Mouse (Mus musculus): ENCODE data around the gene Ccdc137.
A peak's percentile ranks its signal among the peaks of the same experiment; 100 is the strongest.
"Not testable (repeated sequence)": the region's sequence is repeated elsewhere in the genome, so short reads cannot be mapped to it uniquely, and the experiment has no call there.

Ccdc137 gene

DNA sequence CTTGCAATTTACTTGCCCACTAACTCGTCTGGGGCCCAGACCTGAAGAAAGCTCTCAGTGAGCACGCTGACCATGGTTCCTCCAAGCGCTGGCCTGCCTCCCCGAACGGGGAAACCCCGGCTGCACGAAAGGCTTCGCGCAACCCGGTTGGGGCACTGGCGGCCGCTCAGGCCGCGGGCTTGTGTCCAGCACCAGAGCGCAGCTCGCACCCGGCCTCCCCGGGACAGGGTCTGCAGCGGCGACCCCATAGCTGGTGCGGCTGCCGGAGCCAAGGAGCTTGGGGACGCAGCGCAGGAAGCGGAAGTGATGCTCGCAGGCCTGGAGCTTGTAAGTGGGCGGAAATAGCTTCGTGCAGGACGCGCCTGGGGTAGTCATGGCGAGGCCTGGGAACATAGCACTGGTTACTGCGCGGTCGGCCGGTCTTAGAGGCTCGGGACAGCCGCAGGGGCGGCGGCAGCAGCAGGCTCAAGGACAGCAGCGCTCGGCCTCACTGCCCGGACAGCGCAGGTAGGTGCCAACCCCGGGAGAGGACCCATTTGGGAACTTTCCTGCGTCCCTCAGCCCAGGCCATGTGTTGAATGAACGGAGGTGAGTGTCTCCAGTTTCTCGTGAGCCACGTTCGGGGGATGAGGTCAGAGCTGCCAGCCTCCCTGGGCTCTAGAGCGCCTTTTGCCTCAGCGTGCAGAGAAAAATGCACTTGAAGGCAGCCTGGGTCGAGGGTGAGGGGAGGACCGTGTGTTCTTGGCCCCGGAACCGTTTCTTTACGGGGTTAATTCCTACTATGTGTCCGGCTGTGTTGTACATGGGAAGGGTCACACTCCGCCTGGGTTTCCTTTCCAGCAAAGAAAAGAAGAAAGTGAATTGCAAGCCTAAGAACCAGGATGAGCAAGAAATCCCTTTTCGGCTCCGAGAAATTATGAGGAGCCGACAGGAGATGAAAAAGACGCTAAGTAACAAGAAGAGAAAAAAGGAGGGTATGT is at the start of gene Ccdc137, which contains the start of gene Oxld1:
TSS of gene Ccdc137 (plus strand) at position 344 of the 980 bp plus-strand sequence.
TSS of gene Oxld1 (minus strand) at position 297 of the 980 bp plus-strand sequence.
- peak; percentile 72 to 75 for DNase-seq

DNA sequence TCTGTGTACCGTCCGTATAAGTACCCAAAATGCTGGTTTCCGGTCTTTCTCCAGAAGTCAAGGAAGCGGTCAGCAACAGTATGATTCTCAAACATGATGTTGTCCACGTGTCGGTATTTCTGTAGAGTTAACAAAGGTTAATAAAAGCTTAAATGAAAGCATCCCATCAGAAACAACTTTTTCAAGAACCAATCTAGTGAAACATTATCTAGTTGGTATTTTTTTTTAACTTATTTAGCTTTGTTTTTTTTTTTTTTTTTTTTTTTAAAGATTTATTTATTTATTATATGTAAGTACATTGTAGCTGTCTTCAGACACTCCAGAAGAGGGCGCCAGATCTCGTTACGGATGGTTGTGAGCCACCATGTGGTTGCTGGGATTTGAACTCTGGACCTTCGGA is 44.3 kb upstream of the Ccdc137 start:
- not testable (repeated sequence) for DNase-seq

DNA sequence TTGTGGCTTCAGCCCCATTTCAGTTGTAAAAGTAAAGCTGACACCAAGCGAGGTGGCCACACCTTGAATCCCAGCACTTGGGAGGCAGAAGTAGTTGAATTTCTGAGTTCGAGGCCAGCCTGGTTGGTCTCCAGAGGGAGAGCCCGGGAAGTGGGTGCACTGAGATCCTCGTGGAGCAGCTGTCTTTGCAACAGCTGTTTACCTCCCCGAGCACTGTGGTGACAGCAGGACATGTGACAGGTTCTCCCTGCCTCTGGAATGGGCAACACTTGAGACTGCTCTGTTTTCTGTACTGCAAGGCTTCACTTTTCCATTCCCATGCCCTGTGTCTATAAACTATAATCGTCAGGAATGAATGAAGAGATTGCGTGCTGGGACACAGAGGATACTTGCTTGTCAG is 40.1 kb upstream of the Ccdc137 start:
- DNase-seq: no peak

DNA sequence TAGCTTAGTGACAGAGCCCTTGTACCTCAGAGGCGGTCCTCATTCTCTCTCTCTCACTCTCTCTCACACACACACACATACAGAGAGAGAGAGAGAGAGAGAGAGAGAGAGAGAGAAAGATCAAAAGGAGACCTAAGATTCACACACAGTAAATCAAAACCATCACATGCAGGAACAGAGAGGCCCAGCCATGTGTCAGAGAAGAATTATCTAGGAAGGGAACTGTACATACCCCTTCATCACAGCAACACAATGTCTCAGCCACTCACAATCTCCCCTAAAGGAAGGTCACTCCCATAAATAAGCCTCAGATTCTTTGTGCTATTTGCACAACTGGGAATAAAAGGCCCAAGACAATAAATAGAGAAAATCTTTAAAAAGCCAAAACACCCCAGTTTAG is 39.3 kb upstream of the Ccdc137 start:
- no peak for DNase-seq

DNA sequence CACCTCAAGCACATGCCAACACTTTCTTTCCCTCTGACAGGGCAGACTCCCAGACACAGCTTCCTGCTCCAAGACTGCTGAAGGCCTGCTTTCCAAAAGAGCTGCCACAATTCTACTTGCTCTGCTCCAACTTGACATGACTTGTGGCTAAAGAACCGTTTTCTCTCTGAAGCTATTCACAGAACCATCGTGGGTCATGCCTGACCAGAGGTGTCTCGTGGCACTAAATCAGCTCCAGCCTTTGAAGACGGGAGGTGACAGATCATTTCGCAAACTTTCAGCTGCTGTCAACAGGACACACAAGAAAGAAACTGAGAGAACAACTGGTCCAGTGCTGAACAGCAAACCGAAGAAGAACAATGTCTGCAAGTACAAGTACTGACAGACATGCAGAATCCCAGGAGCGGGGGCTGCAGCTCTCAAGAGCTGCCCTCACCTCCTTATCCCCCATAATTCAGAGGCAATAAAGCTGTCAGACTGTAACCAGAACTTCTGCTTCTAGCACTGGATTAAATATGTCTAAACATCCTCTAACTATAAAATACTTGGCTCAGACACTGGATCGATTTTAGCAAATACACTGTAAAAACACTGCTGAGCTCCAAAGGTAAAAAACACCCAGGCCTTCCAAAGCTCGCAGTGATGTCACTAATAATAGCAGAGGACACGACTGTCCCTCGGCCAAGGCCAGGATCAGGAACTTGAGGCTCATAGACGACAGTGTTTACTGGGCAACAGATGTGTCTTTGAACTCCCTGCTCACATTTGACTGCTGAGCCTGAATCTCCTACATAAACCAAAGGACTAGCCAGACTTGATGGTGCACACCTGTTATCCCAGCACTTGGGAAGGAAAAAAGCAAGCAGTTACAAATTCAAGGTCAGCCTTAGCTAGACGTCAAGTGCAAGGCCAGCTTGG is 35.0 kb upstream of the Ccdc137 start:
- DNase-seq: no peak

DNA sequence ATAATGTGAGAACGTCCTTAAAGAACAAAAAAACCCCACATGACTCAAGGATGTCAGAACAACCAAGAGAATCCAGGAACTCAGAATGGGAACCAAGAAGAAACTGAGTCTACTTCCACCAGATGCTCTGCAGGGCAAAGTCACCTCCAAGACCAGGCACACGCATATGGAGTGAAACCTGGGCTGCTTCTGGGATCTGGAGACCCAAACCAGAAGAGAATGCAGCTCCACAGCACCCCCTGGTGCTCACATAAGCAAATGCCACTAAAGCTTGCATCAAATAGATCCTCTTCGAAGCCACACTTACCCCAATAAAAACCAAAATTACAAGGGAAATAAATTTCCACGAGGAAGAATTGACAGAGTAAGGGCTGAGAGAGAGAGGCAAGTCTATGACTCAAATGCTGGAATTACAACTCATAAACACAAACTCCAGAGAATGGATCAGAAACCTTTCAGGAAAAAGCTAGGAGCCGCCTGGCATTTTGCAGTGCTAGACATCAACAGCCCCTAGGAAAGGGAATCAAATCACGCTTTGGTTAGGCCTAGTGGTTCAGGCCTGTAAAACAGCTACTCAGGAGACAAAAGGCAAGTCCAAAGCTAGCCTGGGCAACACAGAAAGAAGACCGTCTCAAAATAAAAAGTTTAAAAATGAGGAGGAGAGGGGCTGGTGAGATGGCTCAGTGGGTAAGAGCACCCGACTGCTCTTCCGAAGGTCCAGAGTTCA is 34.2 kb upstream of the Ccdc137 start:
- DNase-seq: peak; percentile 42 to 48

DNA sequence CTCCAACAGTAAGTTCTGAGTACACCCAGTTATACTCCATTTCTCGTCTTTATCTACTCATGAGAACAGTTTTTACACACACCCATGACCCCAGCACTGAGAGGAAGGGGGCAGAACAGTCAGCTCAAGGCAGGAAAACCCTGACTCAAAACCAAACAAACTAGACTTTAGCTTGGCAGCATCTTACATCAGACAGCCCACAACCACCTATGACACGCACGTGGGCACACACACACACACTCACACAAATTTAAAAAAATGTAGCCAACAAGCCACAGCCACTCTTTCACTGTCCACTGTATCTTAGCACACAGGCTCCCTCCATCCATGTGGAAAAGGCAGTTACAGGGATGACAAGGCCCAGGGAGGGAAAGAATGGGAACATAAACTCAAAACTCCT is 31.2 kb upstream of the Ccdc137 start:
- DNase-seq: no peak

DNA sequence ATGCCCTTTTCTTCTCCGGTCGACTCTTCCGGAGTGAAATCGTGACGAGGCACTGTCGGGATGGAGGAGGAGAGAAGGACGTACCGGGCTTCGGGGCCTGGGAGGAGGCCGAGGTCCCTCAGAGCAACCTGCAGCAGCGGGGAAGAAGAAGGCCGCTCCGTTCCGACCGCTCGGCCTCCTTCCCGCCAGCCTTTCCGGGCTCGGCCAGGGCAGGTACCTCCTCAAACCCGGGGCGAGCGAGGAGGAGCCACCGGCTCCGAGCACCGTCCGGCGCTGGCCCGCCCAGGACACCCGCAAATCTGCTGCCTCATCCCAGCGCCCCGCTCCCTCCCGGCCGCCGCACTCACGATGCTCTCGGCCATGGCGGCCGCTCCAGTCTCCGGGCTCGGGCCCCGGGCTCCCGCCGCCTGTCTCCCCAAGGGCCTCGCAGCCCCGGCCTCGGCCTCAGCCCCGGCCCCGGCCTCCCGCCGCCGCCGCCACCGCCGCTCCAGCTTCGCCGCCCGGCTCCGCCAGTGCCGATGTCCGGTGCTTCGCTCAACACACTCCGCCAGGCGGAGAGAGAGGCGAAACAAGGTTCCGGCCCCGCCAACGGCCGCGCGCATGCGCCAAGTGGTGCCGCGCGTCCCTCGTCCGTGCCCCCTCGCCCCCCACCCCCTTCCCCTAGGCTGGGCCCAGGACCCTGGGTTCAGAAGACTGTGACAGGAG is 20.6 kb upstream of the Ccdc137 start, which contains the start of gene Nploc4:
TSS of gene Nploc4 (minus strand) at position 557 of the 705 bp plus-strand sequence.
- peak; percentile 89 to 91 for DNase-seq

DNA sequence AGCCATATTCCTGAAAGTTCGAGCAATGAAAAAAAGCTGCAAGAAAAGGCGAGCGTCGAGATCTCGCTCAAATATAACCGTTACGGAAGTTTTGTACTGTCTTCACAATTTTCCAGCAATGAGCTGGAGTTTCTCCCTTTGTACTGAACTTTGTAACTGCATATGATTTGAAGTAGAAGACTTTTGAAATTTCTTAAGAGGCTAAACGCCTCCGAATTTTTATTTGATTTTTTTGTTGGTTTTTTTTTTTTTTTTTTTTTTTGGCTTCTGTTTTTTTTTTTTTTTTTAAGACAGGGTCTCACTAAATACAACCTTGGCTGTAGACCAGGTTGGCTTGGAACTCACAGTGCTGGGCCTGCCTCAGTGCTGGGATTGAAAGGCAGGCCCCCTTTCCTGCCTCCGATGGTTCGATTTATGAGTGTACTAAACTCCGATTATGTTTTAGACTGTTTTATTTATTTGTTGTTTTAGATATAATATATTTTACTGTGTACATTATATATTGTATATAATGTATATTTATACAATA is 20.0 kb upstream of the Ccdc137 start:
- no peak for DNase-seq

DNA sequence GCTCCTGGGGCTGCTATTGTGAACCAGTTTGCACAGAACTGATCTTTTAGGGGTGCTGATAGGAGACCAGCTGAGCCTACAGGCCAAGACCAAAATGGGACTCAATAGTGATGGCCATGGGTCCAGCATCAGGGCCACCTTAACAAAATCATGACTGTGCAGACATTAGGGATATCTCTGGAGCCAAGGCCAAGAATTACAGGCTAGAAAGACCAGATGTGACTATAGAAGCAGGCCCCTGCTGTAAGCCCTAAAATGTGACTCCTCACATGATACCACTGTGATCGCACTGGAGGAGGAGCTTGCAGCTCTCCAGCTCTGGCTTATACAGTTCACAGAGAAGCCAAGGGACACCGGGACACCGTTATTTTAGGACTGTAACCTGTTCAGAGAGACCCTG is 15.6 kb upstream of the Ccdc137 start, which contains the start of gene Tspan10:
TSS of gene Tspan10 (plus strand) at position 301 of the 400 bp plus-strand sequence.
- no peak for DNase-seq

DNA sequence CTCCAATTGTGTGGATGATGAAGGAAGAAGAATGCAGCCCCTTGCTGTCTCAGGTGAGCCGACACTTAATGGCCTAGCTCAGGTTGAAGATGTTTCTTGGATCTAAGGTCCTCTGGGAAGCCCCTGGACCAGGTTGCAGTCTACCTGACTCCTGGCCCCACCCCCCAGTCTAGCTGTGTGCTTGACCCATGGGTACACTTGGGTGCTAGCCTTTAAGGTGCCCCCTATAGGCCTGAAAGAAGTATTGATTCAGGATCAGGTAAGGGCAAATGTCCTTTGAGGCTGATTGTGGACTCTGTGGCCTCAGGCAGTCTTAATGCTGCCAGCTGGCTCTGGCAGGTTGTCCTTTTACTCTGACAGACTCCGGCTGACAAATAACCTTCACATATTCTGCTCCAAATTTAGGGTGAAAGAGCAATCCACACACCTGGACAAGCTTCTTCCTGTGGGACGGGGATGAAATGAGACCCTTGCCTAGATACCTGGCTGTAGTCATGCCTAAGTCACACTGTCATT is 15.1 kb upstream of the Ccdc137 start:
- DNase-seq: no peak

DNA sequence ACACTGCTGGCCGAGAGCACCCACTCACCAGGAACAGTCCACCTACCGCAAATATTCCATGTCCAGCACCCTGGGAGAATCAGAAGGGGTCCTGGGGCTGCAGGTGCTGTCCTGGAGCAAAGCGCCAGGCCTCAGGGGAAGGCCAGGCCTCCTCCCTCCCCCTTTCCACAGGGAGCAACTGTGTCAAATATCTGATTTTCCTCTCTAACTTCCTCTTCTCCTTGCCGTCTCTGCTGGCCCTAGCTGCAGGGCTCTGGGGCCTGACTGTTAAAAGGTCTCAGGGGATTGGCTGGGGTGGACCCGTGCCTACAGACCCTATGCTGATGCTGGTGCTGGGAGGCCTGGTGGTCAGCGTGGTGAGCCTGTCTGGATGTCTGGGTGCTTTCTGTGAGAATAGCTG is 13.8 kb upstream of the Ccdc137 start:
- DNase-seq: no peak

DNA sequence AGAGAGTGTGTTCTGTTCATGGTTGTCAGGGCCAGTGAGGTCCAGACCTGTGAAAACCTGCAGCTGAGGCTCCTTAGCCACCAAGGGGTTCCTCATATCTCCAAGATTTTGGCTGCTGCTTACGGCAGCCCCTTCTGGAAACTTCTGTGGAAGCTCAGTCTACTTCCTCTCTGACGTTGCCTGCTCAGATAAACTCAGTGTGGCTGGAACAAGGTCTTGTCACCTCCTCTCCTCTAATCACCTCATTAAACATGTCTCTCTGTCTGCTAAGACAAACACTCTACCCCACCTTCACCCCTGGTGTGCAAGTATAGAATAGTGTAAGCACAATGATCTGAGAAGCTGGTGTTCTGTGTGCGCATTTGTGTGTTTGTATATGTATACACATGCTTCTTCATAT is 12.4 kb upstream of the Ccdc137 start:
- DNase-seq: no peak

DNA sequence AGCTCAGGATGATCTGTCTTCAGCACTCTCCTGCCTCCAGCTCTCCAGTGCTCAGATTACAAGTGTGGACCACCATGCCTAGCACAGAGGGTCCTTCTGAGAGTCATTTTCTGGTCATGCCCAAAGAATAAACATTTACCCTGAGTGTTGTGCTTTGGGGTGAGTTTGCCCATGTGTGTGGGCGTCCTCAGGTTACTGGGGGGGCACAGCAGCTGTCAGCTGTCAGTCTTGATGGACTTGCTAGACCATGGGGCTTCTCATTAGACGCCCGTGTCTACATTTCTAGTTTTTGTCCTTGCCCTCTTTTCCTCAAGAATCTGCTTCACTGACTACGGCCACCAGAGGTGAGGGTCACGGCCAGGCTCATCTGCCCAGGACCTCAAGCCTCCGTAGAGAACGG is 10.7 kb upstream of the Ccdc137 start:
- DNase-seq: no peak

DNA sequence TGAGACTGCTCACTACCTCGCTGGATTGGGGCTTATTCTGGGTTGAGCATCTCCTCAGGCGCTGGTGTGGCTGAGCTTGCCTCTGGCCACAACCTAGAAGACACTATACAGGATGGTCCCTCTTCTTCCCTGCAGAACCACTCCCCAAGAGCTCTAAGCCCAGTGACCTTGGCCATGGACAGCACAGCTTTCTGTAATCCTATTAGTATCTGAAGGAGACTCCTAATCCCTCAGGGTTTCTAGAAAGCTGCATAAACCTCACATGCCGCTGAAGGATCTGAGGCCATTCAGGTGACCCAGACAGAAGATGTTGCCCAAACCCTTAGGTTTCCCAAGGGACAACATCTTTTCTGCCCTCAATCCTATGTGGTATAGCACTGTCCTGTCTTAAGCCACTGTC is 5.7 kb upstream of the Ccdc137 start:
- DNase-seq: no peak

DNA sequence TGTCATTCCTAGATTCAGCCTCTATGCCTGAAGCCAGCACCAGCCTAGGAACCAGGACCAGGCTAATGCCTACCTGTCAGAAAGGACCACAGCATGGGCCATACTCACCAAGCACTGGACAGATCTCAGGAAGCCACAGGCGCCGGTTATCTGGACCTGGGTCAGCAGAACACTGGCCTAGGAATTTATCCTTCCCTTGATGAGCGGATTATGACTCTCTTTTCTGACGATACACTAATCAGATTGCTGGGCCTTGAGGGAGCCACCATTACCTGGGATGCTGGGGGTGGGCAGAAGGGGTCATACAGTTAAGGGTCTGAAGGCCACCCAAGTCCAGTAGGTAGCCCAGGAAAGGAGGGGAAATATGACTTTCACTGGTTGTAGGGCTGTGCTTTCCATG is 4.6 kb upstream of the Ccdc137 start, which contains the start of gene Pde6g:
TSS of gene Pde6g (minus strand) at position 195 of the 400 bp plus-strand sequence.
- no peak for DNase-seq

DNA sequence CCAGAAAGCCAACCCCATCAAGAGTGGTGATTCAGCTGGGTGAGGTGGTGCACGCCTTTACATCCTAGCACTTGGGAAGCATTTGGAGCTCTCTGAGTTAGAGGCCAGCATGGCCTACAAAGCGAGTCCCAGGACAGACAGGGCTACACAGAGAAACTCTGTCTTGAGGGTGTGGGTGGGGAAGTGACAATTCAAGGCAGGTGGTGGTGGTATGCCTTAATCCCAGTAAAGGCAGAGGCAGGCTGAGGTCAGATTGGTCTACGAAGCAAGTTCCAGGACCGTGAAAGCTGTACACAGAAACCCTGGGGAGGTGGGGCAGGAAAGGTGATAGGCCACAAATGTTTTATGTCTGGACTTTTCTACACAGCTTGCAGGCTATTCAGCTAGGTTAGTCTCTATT is 3.0 kb upstream of the Ccdc137 start:
- DNase-seq: no peak

DNA sequence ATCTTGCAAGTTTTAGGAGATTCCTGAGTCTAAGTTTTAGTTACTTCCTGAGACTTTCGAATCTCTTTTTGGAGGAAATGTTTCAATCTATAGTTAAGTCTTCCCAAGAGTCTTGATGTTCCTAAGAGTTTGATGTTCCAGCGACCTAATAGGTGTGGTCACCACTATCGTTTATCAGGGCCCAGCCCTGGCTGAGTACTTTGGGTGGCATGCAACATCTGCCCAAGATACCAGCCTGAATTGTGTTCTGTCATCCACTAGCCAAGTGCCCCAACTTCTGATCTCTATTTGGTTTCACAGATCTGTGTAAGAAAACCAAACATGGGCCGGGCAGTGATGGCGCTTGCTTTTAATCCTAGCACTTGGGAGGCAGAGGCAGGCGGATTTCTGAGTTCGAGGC is 2.5 kb upstream of the Ccdc137 start:
- DNase-seq: no peak

DNA sequence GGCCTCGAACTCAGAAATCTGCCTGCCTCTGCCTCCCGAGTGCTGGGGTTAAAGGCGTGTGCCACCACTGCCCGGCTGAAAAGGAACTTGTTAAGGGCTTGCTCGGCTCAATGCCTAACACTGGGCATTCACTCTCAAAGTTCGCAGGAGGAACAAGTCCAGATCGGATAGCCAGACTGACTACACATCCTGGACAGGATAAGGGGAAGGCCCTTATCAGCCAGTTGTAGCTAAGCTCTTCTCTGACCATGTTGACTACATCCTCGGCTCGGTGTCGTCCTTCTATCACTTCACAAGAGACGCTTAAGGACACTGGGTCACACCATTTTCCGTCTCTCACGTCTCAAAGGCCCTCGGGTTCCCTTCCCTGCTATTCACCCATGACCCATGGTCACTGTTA is 545 bp upstream of the Ccdc137 start:
- no peak for DNase-seq

DNA sequence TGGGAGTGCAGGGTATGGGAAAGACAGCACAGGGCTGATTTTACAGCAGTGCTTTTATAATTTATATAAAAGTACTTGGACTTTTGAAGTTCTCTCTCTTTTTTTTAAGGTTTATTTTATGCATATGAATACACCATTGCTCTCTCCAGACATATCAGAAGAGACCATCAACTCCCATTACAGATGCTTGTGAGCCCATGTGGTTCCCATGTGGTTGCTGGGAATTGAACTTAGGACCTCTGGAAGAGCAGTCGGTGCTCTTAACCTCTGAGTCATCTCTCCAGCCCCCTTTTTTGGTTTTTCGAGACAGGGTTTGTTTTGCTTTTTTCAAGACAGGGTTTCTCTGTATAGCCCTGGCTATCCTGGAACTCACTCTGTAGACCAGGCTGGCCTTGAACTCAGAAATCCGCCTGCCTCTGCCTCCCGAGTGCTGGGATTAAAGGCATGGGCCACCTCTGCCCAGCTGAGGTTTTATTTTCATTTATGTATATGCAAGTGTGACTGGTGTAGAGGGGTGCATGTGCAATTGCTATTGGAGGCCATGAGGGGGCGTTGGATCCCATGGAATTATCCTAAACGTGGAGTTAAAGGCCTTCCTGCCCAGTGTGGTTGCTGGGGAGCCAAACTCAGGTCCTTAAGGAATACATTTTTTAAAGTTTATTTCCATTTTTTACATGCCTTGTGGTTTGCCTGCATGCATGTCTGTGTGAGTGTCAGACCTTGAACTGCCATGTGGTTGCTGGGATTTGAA is 1.1 kb downstream of the Ccdc137 start:
- no peak for DNase-seq

Data from thymus, postnatal 36 days (tissue).